Mouse (Mus musculus): Measurements from ENCODE around the gene Ecm1.

The Ecm1 gene

DNA sequence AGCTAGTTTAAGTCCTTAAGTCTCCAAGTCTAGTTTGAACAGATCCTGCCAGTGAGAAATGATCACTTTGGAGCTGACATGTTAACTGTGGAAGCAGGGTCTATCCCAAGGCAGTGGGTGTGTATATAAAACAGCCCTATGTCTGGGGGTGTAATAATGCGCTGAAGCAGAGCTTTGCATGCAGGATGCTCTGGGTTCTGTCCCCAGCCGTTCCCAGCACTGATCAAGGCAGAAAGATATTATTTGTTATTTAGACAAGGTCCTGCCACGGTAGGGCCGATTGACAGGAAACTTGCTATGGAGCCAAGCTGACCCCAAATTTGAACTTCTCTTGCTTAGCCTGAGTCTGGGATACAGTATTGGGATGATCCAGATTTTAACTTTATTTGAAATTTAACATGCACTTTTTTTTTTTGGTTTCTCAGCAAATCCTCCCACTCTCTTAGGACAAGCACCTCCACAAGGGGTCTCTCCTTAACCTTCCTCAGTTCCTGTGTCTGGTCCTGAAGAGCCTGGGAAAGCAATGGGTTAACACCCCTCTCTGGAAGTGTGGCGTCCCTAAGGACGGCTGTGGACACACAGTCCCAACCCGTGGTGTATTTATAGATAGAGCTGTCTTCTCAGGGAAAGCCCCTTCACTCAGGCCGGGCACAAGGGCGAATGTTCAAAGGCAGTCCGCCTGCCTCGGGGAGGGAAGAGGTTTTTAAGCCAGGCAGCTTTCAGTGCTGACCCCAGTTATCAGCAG lies 50.0 kb downstream of the Ecm1 start:
- DNase-seq = no peak

DNA sequence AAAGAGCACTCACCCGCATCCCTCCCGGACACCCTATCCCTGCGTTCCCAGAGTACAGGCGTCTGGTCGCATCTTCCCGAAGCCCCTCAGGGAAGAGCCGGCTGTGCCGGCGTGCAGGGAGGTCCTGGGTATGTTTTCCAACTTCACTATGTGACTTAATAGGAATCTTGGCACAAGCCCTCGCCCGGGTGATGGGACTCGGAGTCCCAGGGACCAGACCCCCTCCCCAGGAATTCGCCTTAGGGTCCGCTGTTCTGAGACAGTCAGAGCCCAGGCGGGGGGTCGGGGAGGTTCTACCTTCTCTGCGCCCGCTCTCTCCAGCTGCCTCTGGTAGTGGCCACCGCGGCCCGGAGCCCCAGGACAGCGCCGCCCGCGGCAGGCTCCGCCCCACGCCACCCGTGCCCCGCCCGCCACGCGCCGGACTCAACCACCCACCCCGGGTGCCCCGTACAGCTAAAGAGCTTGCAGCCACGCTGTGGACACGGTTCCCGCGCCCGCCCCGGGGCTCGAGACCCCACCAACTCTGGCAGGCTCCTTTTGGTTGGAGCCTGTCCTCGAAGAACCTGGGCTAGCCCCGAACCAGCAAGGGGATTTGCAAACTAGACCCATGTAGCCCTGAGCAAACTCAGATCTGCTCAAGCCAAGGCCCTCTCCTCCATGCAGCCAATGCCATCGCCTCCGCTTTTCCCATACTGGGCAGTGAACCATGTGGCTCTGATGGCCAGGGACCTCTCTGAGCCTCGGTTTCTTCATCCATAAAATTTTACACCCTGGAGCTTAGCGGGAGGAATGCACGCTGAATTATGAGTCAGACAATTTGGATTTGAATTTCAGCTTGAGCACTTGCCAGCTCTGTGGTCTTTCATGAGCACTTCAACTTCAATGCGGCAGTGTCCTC lies 51.6 kb downstream of the Ecm1 start, which contains the start of gene Adamtsl4:
Gene Adamtsl4 (minus strand): TSS at position 394 of the 898 bp plus-strand sequence.
- peak; percentile 83 to 86 for DNase-seq

- DNase-seq = no peak
Observed at GRCm38 (mm10) chr3:95687168-95687523, 52.2 kb downstream of the Ecm1 start.

DNA sequence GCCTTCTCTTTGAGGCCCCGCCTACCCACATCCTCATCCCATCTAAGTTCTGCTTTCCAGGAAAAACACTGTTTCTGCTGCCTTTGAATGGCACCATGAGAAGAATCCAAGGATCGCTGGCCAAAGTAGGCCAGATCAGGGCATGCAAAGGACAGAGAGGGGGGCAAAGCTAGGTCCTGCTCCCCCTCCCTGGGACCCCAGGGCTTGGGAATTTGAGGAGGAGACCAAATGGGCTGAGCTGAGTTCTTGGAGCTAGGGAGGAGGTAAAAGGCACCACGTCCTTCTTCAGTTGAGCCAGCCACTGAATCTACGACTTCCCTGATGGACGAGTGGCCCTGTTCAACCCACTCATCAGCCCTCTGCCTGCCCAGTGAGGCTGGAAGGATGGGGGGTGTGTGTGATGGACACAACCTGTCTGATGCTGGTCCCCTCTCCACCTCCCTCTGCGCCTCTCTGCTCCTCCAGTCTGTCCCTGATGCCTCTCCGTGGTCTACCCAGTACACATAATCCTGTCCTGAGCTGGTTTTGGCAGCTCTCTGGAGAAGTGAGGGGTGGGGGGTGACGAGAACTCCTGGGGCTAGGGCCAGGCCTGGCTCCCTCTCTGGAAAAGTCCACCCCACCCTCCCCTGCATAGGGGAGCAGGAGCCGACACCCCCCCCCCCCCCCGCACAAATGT lies 52.7 kb downstream of the Ecm1 start:
- DNase-seq = no peak

- DNase-seq = no peak
Observed at GRCm38 (mm10) chr3:95685701-95686100, 53.7 kb downstream of the Ecm1 start.

DNA sequence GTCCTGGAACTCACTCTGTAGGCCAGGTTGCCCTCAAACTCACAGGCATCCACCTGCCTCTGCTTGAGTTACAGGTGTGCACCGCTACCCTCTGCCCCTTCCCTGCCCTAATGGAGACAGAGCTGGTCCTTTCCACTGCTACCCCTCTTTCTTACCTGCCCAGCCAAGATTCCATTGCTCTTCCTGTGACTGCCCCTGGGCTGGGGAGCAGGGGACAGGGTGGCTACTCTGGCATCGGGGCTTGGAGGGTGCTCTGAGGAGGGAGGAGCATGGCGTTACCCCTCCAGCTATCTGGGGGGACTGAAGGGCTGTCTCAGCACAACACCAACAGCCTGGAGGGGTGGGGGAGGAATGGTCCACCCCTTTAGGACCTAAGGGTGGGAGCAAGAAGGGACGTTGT lies 54.1 kb downstream of the Ecm1 start:
- no peak for DNase-seq

DNA sequence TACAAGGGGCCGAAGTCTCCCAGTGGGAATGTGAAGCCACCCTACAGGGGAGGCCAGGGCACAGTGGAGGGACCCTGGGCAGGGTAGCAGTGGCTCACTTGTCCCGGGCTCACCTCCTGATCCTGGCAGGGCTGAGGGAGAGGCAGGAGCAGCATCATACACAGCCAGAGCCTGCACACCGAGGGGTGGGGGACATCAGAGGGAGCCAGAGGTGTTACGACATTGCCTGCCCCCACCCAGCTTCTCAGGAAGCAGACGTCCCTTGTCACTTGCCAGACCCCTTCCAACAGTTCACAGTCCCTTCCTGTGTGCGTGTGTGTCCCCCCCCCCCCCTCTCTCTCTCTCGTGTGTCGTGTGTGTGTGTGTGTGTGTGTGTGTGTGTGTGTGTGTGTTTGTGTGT lies 54.5 kb downstream of the Ecm1 start:
- DNase-seq = no peak

Measured in lung, adult 18-20 months (tissue).